Mouse (Mus musculus) neural tube, embryonic 11.5 days (tissue): ENCODE data around the gene Auts2. TPM values are rescaled to one million over a fixed set of nuclear protein-coding genes. Genes with fewer than 3 reads are reported as not detected.

ENCODE experiments used
- ATAC-seq: fragments of 200-750 bp; cut with Nextera tagmentation; 2 replicates; pipeline ENCODE4 v1.8.0; 2017; ENCODE audit warnings: moderate number of reproducible peaks, mild to moderate bottlenecking, moderate TSS enrichment, moderate library complexity; ENCODE audit not compliant: insufficient read depth, low FRiP score, low TSS enrichment
- DNase-seq: peaks from one replicate; pipeline ENCODE4 v3.0.0-alpha.2; 2015; ENCODE audit warnings: low spot score
- H3K27ac ChIP-seq: fragments of 300-500 bp; sonication (generic); 2 replicates; pipeline ENCODE4 v1.5.1; 2014; ENCODE audit warnings: low read depth, mild to moderate bottlenecking, low read length
- H3K27me3 ChIP-seq: fragments of 300-500 bp; sonication (generic); 2 replicates; pipeline ENCODE4 v1.6.1; 2014; ENCODE audit warnings: mild to moderate bottlenecking, low read length, mixed read lengths; ENCODE audit not compliant: control insufficient read depth, insufficient read depth
- H3K36me3 ChIP-seq: fragments of 300-500 bp; sonication (generic); 2 replicates; pipeline ENCODE4 v1.6.1; 2014; ENCODE audit warnings: mild to moderate bottlenecking, low read length, moderate library complexity, mixed read lengths; ENCODE audit not compliant: control insufficient read depth, insufficient read depth
- H3K4me1 ChIP-seq: fragments of 300-500 bp; sonication (generic); 2 replicates; pipeline ENCODE4 v1.6.1; 2014; ENCODE audit warnings: low read length, mixed read lengths; ENCODE audit not compliant: control insufficient read depth, insufficient read depth
- H3K4me2 ChIP-seq: fragments of 300-500 bp; sonication (generic); 2 replicates; pipeline ENCODE4 v1.6.1; 2014; ENCODE audit warnings: low read depth, mild to moderate bottlenecking, moderate library complexity
- H3K4me3 ChIP-seq: fragments of 300-500 bp; sonication (generic); 2 replicates; pipeline ENCODE4 v1.5.1; 2014; ENCODE audit warnings: low read depth, low read length
- H3K9ac ChIP-seq: fragments of 300-500 bp; sonication (generic); 2 replicates; pipeline ENCODE4 v1.6.1; 2014; ENCODE audit warnings: mild to moderate bottlenecking, low read length
- H3K9me3 ChIP-seq: fragments of 300-500 bp; sonication (generic); 2 replicates; pipeline ENCODE4 v1.6.1; 2016; ENCODE audit warnings: low read length; ENCODE audit not compliant: control insufficient read depth
- WGBS: fragments of 180-500 bp; shearing (Covaris S2); extraction: QIAGEN DNeasy Blood & Tissue Kit; methylation state at CpG from one replicate; pipeline ENCODE4 v1.1.7; 2014; 5-methylcytosine and 5-hydroxymethylcytosine counted together
- polyA plus RNA-seq: library from polyadenylated mRNA; unstranded; fragments of >200 nt; fragmentation: Nextera tagmentation; extraction: Ambion mirVana; gene quantifications from 2 replicates; pipeline ENCODE4 v1.2.1, GENCODE M21; 2014

Gene Auts2
- polyA plus RNA-seq, 1 experiment from 2014 or later, result 45.0 TPM

GRCm38 (mm10) chr5:131395756-131396155 lies 1147.4 kb downstream of the Auts2 start:
- ATAC-seq (no peak), DNase-seq (no peak)
- WGBS, result 89% methylated on average over 8 of the region's 8 CpGs
- no peaks in the 10 kb centered on the region for H3K27me3 ChIP-seq
- H3K9ac ChIP-seq, result no peak overlapping the region
- H3K27ac ChIP-seq, result no peak overlapping the region
- H3K36me3 ChIP-seq, result no peaks in the 10 kb centered on the region
- no peak overlapping the region for H3K4me2 ChIP-seq
- H3K4me1 ChIP-seq, result no peaks in the 10 kb centered on the region
- no peak overlapping the region for H3K4me3 ChIP-seq
- H3K9me3 ChIP-seq, result no peaks in the 10 kb centered on the region
